ENCODE assay signal across 8 mouse cellular contexts in the genomic region with DNA sequence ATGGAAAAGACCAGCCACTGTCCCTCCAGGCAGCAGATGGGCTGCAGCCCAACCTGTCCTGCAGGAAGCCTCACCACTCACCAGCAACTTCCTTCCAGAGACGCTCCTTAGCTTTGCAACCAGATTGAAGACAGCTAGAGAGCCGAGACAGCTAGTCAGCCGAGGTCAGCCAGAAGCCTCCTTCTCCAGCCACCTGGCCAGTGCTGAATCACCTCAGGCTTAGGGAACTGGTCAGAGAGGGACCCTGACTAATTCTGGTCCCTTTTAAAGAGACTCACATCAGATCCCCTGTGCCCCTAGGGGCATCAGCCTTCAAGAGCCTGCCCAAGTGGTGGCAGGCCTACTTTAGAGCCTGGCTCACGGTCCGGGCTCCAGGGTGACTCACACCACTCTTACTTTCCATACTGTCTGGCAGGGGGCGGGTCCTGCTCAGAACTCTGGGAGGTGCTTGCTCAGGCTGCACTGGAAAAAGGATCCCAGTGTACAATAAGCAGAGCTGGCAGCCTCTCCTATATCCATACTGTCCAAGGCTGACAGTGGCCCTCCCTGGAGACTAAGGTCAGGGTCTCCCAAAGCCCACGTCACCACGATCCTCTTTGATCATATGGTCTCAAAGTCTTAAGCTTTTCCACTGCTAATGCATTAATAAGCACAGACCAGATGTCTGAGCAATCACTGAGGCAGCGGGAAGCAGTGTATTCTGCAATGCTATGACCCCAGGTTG. TPM values are rescaled to one million over a fixed set of nuclear protein-coding genes. Genes with fewer than 3 reads are reported as not detected.
DNase-seq lines count a peak whose midpoint lies in the region; ATAC-seq and TF ChIP-seq lines count a peak whose summit lies in the region.

No protein-coding gene starts in this region.

- 0 out of 2 replicates have a peak overlapping the region, but pooled peaks have one; percentile 35 for H3K9ac ChIP-seq in kidney, postnatal 0 days (ENCODE audit: low read depth, low read length)
- H3K9ac ChIP-seq in embryonic facial prominence, embryonic 14.5 days (ENCODE audit: low read depth, low read length), result no peak overlapping the region
- peak overlapping the region; percentile 39; the same call in 1 of the 2 replicates for H3K9ac ChIP-seq in liver, embryonic 12.5 days
- H3K9ac ChIP-seq in forebrain, embryonic 16.5 days (replicated peaks; ENCODE audit: low read depth, low read length), result no peak overlapping the region

- 23% methylated on average over 9 of the region's 9 CpGs for WGBS in kidney, postnatal 0 days
- 30% methylated on average over 9 of the region's 9 CpGs for WGBS in embryonic facial prominence, embryonic 14.5 days
- WGBS in liver, embryonic 12.5 days (ENCODE audit: insufficient replicate concordance), result 46% methylated on average over 9 of the region's 9 CpGs
- WGBS in forebrain, embryonic 16.5 days, result 59% methylated on average over 9 of the region's 9 CpGs

- peak overlapping the region; percentile 79 for H3K27ac ChIP-seq in kidney, postnatal 0 days
- H3K27ac ChIP-seq in embryonic facial prominence, embryonic 14.5 days (replicated peaks; ENCODE audit: low read depth, low read length), result no peak overlapping the region; the same call in 1 of the 2 replicates
- H3K27ac ChIP-seq in liver, embryonic 12.5 days, result peak overlapping the region; percentile 54
- H3K27ac ChIP-seq in forebrain, embryonic 16.5 days (ENCODE audit: low read length), result no peak overlapping the region

- peak; percentile 74 for DNase-seq in kidney, postnatal 0 days (ENCODE audit: low spot score)
- no peak for DNase-seq in kidney, adult 11 months
- peak; percentile 94 for DNase-seq in NIH3T3 (ENCODE audit: low read depth)
- DNase-seq in embryonic facial prominence, embryonic 14.5 days (ENCODE audit: low spot score), result peak; percentile 73
- no peak for DNase-seq in left cerebral cortex, postnatal 4 days
- no peak for DNase-seq in retina, embryonic 14.5 days (ENCODE audit: low spot score)

- peak; percentile 78 for ATAC-seq in kidney, postnatal 0 days (replicated peaks; ENCODE audit: low FRiP score, low read depth)
- ATAC-seq in embryonic facial prominence, embryonic 14.5 days (ENCODE audit: low read depth), result peak; percentile 53; the same call in 1 of the 2 replicates
- ATAC-seq in liver, embryonic 12.5 days, result peak; percentile 21; the same call in 1 of the 2 replicates
- ATAC-seq in forebrain, embryonic 16.5 days, result no peak

- H3K9me3 ChIP-seq in kidney, postnatal 0 days (replicated peaks; ENCODE audit: low read length), result no peaks in the 10 kb centered on the region
- no peaks in the 10 kb centered on the region for H3K9me3 ChIP-seq in embryonic facial prominence, embryonic 14.5 days (ENCODE audit: control insufficient read depth, low read length)
- no peaks in the 10 kb centered on the region for H3K9me3 ChIP-seq in liver, embryonic 12.5 days (replicated peaks)
- H3K9me3 ChIP-seq in forebrain, embryonic 16.5 days (ENCODE audit: control insufficient read depth, low read length), result no peaks in the 10 kb centered on the region

- intact Hi-C loops in left cerebral cortex, postnatal 4 days (cut with DNase I), result no loop called here

- H3K4me1 ChIP-seq in kidney, postnatal 0 days (replicated peaks; ENCODE audit: insufficient read depth, low read length), result peaks cover 69% of the 10 kb centered on the region
- H3K4me1 ChIP-seq in embryonic facial prominence, embryonic 14.5 days (ENCODE audit: control insufficient read depth, insufficient read depth, low read length), result peaks cover 42% of the 10 kb centered on the region
- peaks cover 98% of the 10 kb centered on the region for H3K4me1 ChIP-seq in liver, embryonic 12.5 days
- peaks cover 32% of the 10 kb centered on the region for H3K4me1 ChIP-seq in forebrain, embryonic 16.5 days (replicated peaks; ENCODE audit: control insufficient read depth, insufficient read depth, low read length)

- no peaks in the 10 kb centered on the region for H3K27me3 ChIP-seq in kidney, postnatal 0 days (ENCODE audit: insufficient read depth, low read length)
- no peaks in the 10 kb centered on the region for H3K27me3 ChIP-seq in embryonic facial prominence, embryonic 14.5 days (replicated peaks; ENCODE audit: control insufficient read depth, insufficient read depth, low read length)
- no peaks in the 10 kb centered on the region for H3K27me3 ChIP-seq in liver, embryonic 12.5 days (replicated peaks)
- no peaks in the 10 kb centered on the region for H3K27me3 ChIP-seq in forebrain, embryonic 16.5 days (replicated peaks; ENCODE audit: control insufficient read depth, insufficient read depth, low read length)

- H3K4me3 ChIP-seq in kidney, postnatal 0 days (replicated peaks; ENCODE audit: low read depth, low read length), result no peak overlapping the region
- H3K4me3 ChIP-seq in embryonic facial prominence, embryonic 14.5 days (ENCODE audit: low read depth, low read length), result no peak overlapping the region
- H3K4me3 ChIP-seq in liver, embryonic 12.5 days, result 0 out of 2 replicates have a peak overlapping the region, but pooled peaks have one; percentile 4
- no peak overlapping the region for H3K4me3 ChIP-seq in forebrain, embryonic 16.5 days (replicated peaks; ENCODE audit: low read length)

- H3K36me3 ChIP-seq in kidney, postnatal 0 days (ENCODE audit: insufficient read depth, low read length), result no peaks in the 10 kb centered on the region
- H3K36me3 ChIP-seq in embryonic facial prominence, embryonic 14.5 days (ENCODE audit: control insufficient read depth, insufficient read depth, low read length), result no peaks in the 10 kb centered on the region
- H3K36me3 ChIP-seq in liver, embryonic 12.5 days, result peaks cover 14% of the 10 kb centered on the region
- no peaks in the 10 kb centered on the region for H3K36me3 ChIP-seq in forebrain, embryonic 16.5 days (ENCODE audit: control insufficient read depth, insufficient read depth)

- TF ChIP-seq CTCF in kidney, postnatal 0 days (IDR thresholded peaks at IDR 0.05; ENCODE audit: low read depth), result peak; percentile 15; the same call in 1 of the 2 replicates

- peak overlapping the region; percentile 35 for H3K4me2 ChIP-seq in kidney, postnatal 0 days (ENCODE audit: low read length)
- H3K4me2 ChIP-seq in embryonic facial prominence, embryonic 14.5 days (ENCODE audit: low read depth, low read length), result no peak overlapping the region
- H3K4me2 ChIP-seq in liver, embryonic 12.5 days, result peak overlapping the region; percentile 31
- H3K4me2 ChIP-seq in forebrain, embryonic 16.5 days (ENCODE audit: low read length), result no peak overlapping the region

RNA-seq across cellular contexts. Expression of a gene that starts 5.9 kb away (rescaled TPM):
- 52.9 and 57.2 TPM in 2 replicates for polyA plus RNA-seq in kidney, postnatal 0 days (2015; fragmentation: Nextera tagmentation; extraction: Ambion mirVana)
- 48.8 and 53.7 TPM in 2 replicates for polyA plus RNA-seq in embryonic facial prominence, embryonic 14.5 days (2014; fragmentation: Nextera tagmentation; extraction: Ambion mirVana)
- polyA plus RNA-seq in liver, embryonic 12.5 days (2016; fragmentation: Nextera tagmentation; extraction: Ambion mirVana), result 32.5 and 34.2 TPM in 2 replicates
- total RNA-seq in left cerebral cortex, postnatal 4 days (2021), result 10 to 100 TPM; 59.5 to 63.4 TPM
- polyA plus RNA-seq in forebrain, embryonic 16.5 days (2015; fragmentation: Nextera tagmentation; extraction: Ambion mirVana), result 12.2 and 13.6 TPM in 2 replicates

Comparison
In these comparisons a context has a peak if more than half of its experiments do, and no peak if none do; other contexts are left out.
1. DNase-seq: peak in kidney, postnatal 0 days (single experiment), NIH3T3 (single experiment) and embryonic facial prominence, embryonic 14.5 days (single experiment); none in kidney, adult 11 months (single experiment), left cerebral cortex, postnatal 4 days (single experiment) and retina, embryonic 14.5 days (single experiment).
2. H3K27ac ChIP-seq: peak in kidney, postnatal 0 days (single experiment) and liver, embryonic 12.5 days (single experiment); none in embryonic facial prominence, embryonic 14.5 days (single experiment) and forebrain, embryonic 16.5 days (single experiment).
3. H3K4me2 ChIP-seq: peak in kidney, postnatal 0 days (single experiment) and liver, embryonic 12.5 days (single experiment); none in embryonic facial prominence, embryonic 14.5 days (single experiment) and forebrain, embryonic 16.5 days (single experiment).
4. H3K9ac ChIP-seq: peak in kidney, postnatal 0 days (single experiment) and liver, embryonic 12.5 days (single experiment); none in embryonic facial prominence, embryonic 14.5 days (single experiment) and forebrain, embryonic 16.5 days (single experiment).